Mouse (Mus musculus) embryonic facial prominence, embryonic 15.5 days (tissue): Measurements from ENCODE around the gene Cct3. TPM values are rescaled to one million over a fixed set of nuclear protein-coding genes. Genes with fewer than 3 reads are reported as not detected.
"Not testable (repeated sequence)": the region's sequence is repeated elsewhere in the genome, so short reads cannot be mapped to it uniquely, and the experiment has no call there.

Source experiments
- ATAC-seq: fragments of 200-750 bp; cut with Nextera tagmentation; 2 replicates; pipeline ENCODE4 v1.8.0; 2017; ENCODE audit warnings: low read depth, moderate TSS enrichment; ENCODE audit not compliant: insufficient number of reproducible peaks, low FRiP score, low TSS enrichment
- H3K27ac ChIP-seq: fragments of 300-500 bp; sonication (generic); replicated peaks from 2 replicates; pipeline ENCODE4 v1.5.1; 2015; ENCODE audit warnings: mild to moderate bottlenecking, inconsistent platforms
- H3K27me3 ChIP-seq: fragments of 300-500 bp; sonication (generic); 2 replicates; pipeline ENCODE4 v1.6.1; 2015; ENCODE audit warnings: inconsistent platforms
- H3K36me3 ChIP-seq: fragments of 300-500 bp; sonication (generic); 2 replicates; pipeline ENCODE4 v1.6.1; 2015; ENCODE audit warnings: mild to moderate bottlenecking, inconsistent platforms
- H3K4me1 ChIP-seq: fragments of 300-500 bp; sonication (generic); 2 replicates; pipeline ENCODE4 v1.6.1; 2015; ENCODE audit warnings: inconsistent platforms
- H3K4me2 ChIP-seq: fragments of 300-500 bp; sonication (generic); replicated peaks from 2 replicates; pipeline ENCODE4 v1.6.1; 2015; ENCODE audit warnings: mild to moderate bottlenecking, inconsistent platforms
- H3K4me3 ChIP-seq: fragments of 300-500 bp; sonication (generic); replicated peaks from 2 replicates; pipeline ENCODE4 v1.5.1; 2015; ENCODE audit warnings: mild to moderate bottlenecking, inconsistent platforms
- H3K9ac ChIP-seq: fragments of 300-500 bp; sonication (generic); 2 replicates; pipeline ENCODE4 v1.6.1; 2015; ENCODE audit warnings: inconsistent platforms
- H3K9me3 ChIP-seq: fragments of 300-500 bp; sonication (generic); replicated peaks from 2 replicates; pipeline ENCODE4 v1.6.1; 2016; ENCODE audit warnings: inconsistent platforms
- WGBS: fragments of 180-500 bp; shearing (Covaris S2); methylation state at CpG from one replicate; pipeline ENCODE4 v1.1.7; 2015; 5-methylcytosine and 5-hydroxymethylcytosine counted together
- polyA plus RNA-seq: library from polyadenylated mRNA; unstranded; fragments of >200 nt; fragmentation: Nextera tagmentation; extraction: Ambion mirVana; gene quantifications from 2 replicates; pipeline ENCODE4 v1.2.1, GENCODE M21; 2015

Cct3 gene
- 443 TPM in 2 replicates for polyA plus RNA-seq

- ATAC-seq: peak; percentile 100
- peak within 1 kb of the TSS; percentile 82 for H3K4me3 ChIP-seq
- under 1% methylated on average over 44 of the region's 44 CpGs for WGBS
These were observed at the start of gene Cct3, which contains the start of gene Tsacc for GRCm38 (mm10) chr3:88296561-88297318. Gene Cct3, plus strand, starts transcription at chr3:88297116. Gene Tsacc, minus strand, starts transcription at chr3:88296999.

DNA sequence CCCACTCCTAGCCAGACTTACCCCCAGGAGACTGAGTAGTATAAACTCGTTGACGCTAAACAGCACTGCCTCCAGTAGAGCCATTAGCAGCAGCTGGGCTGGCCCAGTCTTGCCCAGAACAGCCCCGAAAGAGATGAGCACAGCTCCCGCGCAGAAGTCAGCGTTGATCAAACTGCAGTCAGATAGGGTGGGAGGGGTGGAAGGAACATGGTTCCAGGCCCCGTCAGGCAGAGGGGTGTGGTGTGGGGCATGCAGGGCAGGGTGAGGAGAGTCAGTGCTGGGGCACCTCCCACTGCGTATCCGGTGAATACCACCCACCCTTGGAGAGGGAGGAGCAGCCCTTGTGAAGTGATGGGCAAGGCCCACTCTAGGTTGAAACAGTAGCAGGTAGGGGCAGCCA is 49.2 kb upstream of the Cct3 start:
- peak; percentile 36; the same call in 1 of the 2 replicates for ATAC-seq
- 47% methylated on average over 9 of the region's 9 CpGs for WGBS
- H3K27me3 ChIP-seq: peaks cover 32% of the 10 kb centered on the region
- H3K4me1 ChIP-seq: peaks cover 14% of the 10 kb centered on the region; the same call in 1 of the 2 replicates
- H3K9me3 ChIP-seq: no peaks in the 10 kb centered on the region
- no peak overlapping the region for H3K4me2 ChIP-seq
- no peak overlapping the region for H3K4me3 ChIP-seq
- peak overlapping the region; percentile 40; the same call in 1 of the 2 replicates for H3K27ac ChIP-seq
- no peak overlapping the region for H3K9ac ChIP-seq
- no peaks in the 10 kb centered on the region for H3K36me3 ChIP-seq

More at GRCm38 (mm10) chr3:88296561-88297318, at the start of gene Cct3, which contains the start of gene Tsacc:
- H3K27me3 ChIP-seq: no peaks in the 10 kb centered on the region
- peak within 1 kb of the TSS; percentile 68 for H3K4me2 ChIP-seq
- no peaks in the 10 kb centered on the region for H3K9me3 ChIP-seq
- peaks cover 27% of the 10 kb centered on the region for H3K36me3 ChIP-seq
- H3K9ac ChIP-seq: peak within 1 kb of the TSS; percentile 74
- H3K27ac ChIP-seq: peak within 1 kb of the TSS; percentile 94
- H3K4me1 ChIP-seq: peaks cover 12% of the 10 kb centered on the region

DNA sequence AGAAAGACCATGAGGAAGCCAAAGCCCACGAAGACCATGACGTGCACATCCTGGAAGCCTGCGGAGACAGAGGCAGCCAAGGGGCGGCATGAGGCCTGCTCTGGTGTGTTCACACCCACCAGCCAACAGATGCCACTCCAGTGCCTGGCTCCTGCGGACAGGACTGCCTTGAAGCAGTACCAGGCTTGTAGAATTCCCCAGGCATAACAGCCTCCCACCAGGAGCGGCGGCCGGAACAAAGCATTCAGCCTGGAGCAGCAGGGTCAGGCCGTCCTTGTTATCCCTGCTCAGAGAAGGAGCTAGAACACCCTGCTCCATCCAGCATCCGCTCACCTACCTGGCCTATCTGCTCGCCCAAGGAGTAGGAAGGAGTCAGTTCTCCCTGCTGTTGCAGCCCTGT is 48.5 kb upstream of the Cct3 start:
- Histone ChIP-seq H3K27ac (0 out of 2 replicates have a peak overlapping the region, but pooled peaks have one; percentile 40), H3K4me1 (peaks cover 14% of the 10 kb centered on the region; the same call in 1 of the 2 replicates), H3K4me2 (no peak overlapping the region), H3K9ac (no peak overlapping the region), H3K9me3 (no peaks in the 10 kb centered on the region), H3K4me3 (no peak overlapping the region), H3K36me3 (no peaks in the 10 kb centered on the region), H3K27me3 (peaks cover 31% of the 10 kb centered on the region)
- 66% methylated on average over 11 of the region's 11 CpGs for WGBS
- ATAC-seq: no peak

- ATAC-seq: no peak
- H3K36me3 ChIP-seq: no peaks in the 10 kb centered on the region
- H3K27ac ChIP-seq: no peak overlapping the region
- no peak overlapping the region for H3K9ac ChIP-seq
- H3K27me3 ChIP-seq: peaks cover 37% of the 10 kb centered on the region
- 69% methylated on average over 6 of the region's 6 CpGs for WGBS
- no peak overlapping the region for H3K4me2 ChIP-seq
- no peaks in the 10 kb centered on the region for H3K9me3 ChIP-seq
- no peak overlapping the region for H3K4me3 ChIP-seq
- peaks cover 14% of the 10 kb centered on the region for H3K4me1 ChIP-seq
These were observed 44.2 kb upstream of the Cct3 start for GRCm38 (mm10) chr3:88252739-88253138.

- 2% methylated on average over 34 of the region's 34 CpGs for WGBS
- H3K4me1 ChIP-seq: peaks cover 8% of the 10 kb centered on the region
- H3K9me3 ChIP-seq: no peaks in the 10 kb centered on the region
- peak within 1 kb of the TSS; percentile 69 for H3K4me2 ChIP-seq
- H3K36me3 ChIP-seq: no peaks in the 10 kb centered on the region
- peak within 1 kb of the TSS; percentile 26; the same call in 1 of the 2 replicates for H3K9ac ChIP-seq
- peaks cover 37% of the 10 kb centered on the region for H3K27me3 ChIP-seq
- peak within 1 kb of the TSS; percentile 45 for H3K4me3 ChIP-seq
- H3K27ac ChIP-seq: no peak within 1 kb of the TSS
- ATAC-seq: no peak
These were observed 42.5 kb upstream of the Cct3 start, which contains the start of gene Rhbg for GRCm38 (mm10) chr3:88254268-88254926. Gene Rhbg, minus strand, starts transcription at chr3:88254709.

- no peaks in the 10 kb centered on the region for H3K36me3 ChIP-seq
- no peak overlapping the region for H3K4me2 ChIP-seq
- 0 out of 2 replicates have a peak, but pooled peaks have one; percentile 30 for ATAC-seq
- H3K27me3 ChIP-seq: peaks cover 37% of the 10 kb centered on the region
- H3K9me3 ChIP-seq: no peaks in the 10 kb centered on the region
- no peak overlapping the region for H3K27ac ChIP-seq
- 54% methylated on average over 6 of the region's 6 CpGs for WGBS
- H3K9ac ChIP-seq: no peak overlapping the region
- H3K4me3 ChIP-seq: no peak overlapping the region
- peaks cover 8% of the 10 kb centered on the region for H3K4me1 ChIP-seq
These were observed 41.0 kb upstream of the Cct3 start for GRCm38 (mm10) chr3:88255950-88256349.

DNA sequence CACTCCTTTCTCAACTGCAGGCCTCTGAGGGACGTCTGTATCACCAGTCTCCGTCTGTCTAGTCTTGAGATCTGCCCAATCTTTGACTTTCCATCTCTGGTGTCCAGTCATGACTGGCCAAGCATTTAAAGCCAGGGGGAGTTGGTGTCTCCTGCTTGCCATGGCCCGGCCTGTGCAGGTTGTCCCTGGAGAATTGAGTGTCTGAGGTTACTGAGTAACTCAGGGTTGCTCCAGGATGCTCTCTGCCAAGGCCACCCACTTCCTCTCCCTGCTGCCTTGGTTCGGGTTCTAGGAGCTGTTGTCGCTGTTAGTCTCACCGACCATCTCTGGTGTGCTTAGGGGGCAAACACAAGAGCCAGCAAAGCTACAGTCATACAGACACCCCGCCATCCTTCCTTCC is 40.5 kb upstream of the Cct3 start:
- Histone ChIP-seq H3K4me1 (peaks cover 8% of the 10 kb centered on the region), H3K9ac (no peak overlapping the region), H3K4me2 (no peak overlapping the region), H3K27ac (no peak overlapping the region), H3K27me3 (peaks cover 37% of the 10 kb centered on the region), H3K9me3 (no peaks in the 10 kb centered on the region), H3K4me3 (no peak overlapping the region), H3K36me3 (no peaks in the 10 kb centered on the region)
- 75% methylated on average over 7 of the region's 7 CpGs for whole genome bisulfite sequencing
- ATAC-seq: no peak

- H3K4me1 ChIP-seq: no peaks in the 10 kb centered on the region
- ATAC-seq: no peak
- no peak overlapping the region for H3K9ac ChIP-seq
- 58% methylated on average over 3 of the region's 3 CpGs for WGBS
- H3K27ac ChIP-seq: peak overlapping the region; percentile 85
- no peaks in the 10 kb centered on the region for H3K36me3 ChIP-seq
- no peaks in the 10 kb centered on the region for H3K27me3 ChIP-seq
- no peak overlapping the region for H3K4me3 ChIP-seq
- H3K4me2 ChIP-seq: no peak overlapping the region
- no peaks in the 10 kb centered on the region for H3K9me3 ChIP-seq
These were observed 34.6 kb upstream of the Cct3 start for GRCm38 (mm10) chr3:88262346-88262745.

GRCm38 (mm10) chr3:88268014-88268413 is 28.9 kb upstream of the Cct3 start:
- not testable (repeated sequence) for H3K9ac ChIP-seq, H3K27me3 ChIP-seq, H3K36me3 ChIP-seq, H3K4me3 ChIP-seq, ATAC-seq, H3K4me2 ChIP-seq, H3K4me1 ChIP-seq, H3K27ac ChIP-seq, H3K9me3 ChIP-seq
- WGBS: 79% methylated on average over 6 of the region's 6 CpGs

DNA sequence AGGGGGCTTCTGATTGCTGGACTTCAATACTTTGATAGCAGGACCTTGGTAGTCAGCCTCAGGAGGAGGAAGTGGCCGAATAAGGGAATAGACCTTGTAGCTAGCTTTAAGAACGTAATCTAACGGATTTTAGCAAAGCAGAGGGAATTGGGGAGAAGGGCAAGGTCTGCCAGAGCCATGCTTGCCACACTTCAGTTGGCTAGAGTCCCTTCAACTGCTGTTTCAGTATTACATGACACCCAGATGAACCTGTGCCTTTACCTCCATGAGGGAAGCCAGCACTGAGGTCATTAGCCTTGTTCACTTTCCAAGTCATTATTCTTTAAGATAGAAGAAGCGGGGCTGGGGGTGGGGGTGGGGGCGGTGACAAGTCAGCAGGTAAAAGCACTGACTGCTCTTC is 27.9 kb upstream of the Cct3 start:
- H3K9ac ChIP-seq: no peak overlapping the region
- no peak for ATAC-seq
- no peaks in the 10 kb centered on the region for H3K36me3 ChIP-seq
- no peaks in the 10 kb centered on the region for H3K4me1 ChIP-seq
- 87% methylated on average over 5 of the region's 5 CpGs for WGBS
- no peak overlapping the region for H3K4me2 ChIP-seq
- H3K9me3 ChIP-seq: no peaks in the 10 kb centered on the region
- H3K27me3 ChIP-seq: no peaks in the 10 kb centered on the region
- no peak overlapping the region for H3K27ac ChIP-seq
- no peak overlapping the region for H3K4me3 ChIP-seq

GRCm38 (mm10) chr3:88271298-88271697 is 25.6 kb upstream of the Cct3 start:
- not testable (repeated sequence) for H3K4me2 ChIP-seq, H3K9me3 ChIP-seq, H3K27me3 ChIP-seq, H3K9ac ChIP-seq, ATAC-seq, H3K4me3 ChIP-seq, H3K27ac ChIP-seq, H3K4me1 ChIP-seq, H3K36me3 ChIP-seq
- 90% methylated on average over 2 of the region's 2 CpGs for WGBS
